Mouse (Mus musculus) ES-E14 (cell line): ENCODE results near the gene Cd47. TPM values are rescaled to one million over a fixed set of nuclear protein-coding genes. Genes with fewer than 3 reads are reported as not detected.

Experiments
- DNase-seq: peaks from one replicate; pipeline ENCODE4 v3.0.0-alpha.2; 2013; ENCODE audit warnings: low read depth, low spot score
- H3K27ac ChIP-seq: 2 replicates; pipeline ENCODE4 v1.5.1; 2012; ENCODE audit warnings: low read depth, mild to moderate bottlenecking, low read length, moderate library complexity, mixed read lengths; ENCODE audit not compliant: poor library complexity, insufficient read depth, severe bottlenecking
- H3K36me3 ChIP-seq: 2 replicates; pipeline ENCODE4 v1.6.1; 2012; ENCODE audit warnings: mild to moderate bottlenecking, low read length, moderate library complexity, mixed read lengths; ENCODE audit not compliant: control insufficient read depth, poor library complexity, insufficient read depth, severe bottlenecking
- H3K4me1 ChIP-seq, 2 experiments: fragments of 150-350 bp in 1 of 2; sonication (generic) in 1 of 2; 2 replicates each; pipeline ENCODE4 v1.6.1; 2012; ENCODE audit warnings: low read length in 2 of 2, mild to moderate bottlenecking in 1 of 2, mixed read lengths in 1 of 2; ENCODE audit not compliant: control insufficient read depth in 2 of 2, insufficient read depth in 2 of 2, poor library complexity in 1 of 2
- H3K4me3 ChIP-seq, 2 experiments: fragments of 150-350 bp in 1 of 2; sonication (generic) in 1 of 2; 2 replicates each; pipeline ENCODE4 v1.5.1; 2012; ENCODE audit warnings: low read length in 2 of 2, low read depth in 1 of 2, mild to moderate bottlenecking in 1 of 2, mixed read lengths in 1 of 2; ENCODE audit not compliant: insufficient read depth in 1 of 2, poor library complexity in 1 of 2, severe bottlenecking in 1 of 2
- H3K9ac ChIP-seq: 2 replicates; pipeline ENCODE4 v1.6.1; 2012; ENCODE audit warnings: low read depth, mild to moderate bottlenecking, low read length, mixed read lengths; ENCODE audit not compliant: poor library complexity, insufficient read depth, severe bottlenecking
- H3K9me3 ChIP-seq: fragments of 150-350 bp; sonication (generic); 2 replicates; pipeline ENCODE4 v1.6.1; 2012; ENCODE audit warnings: low read depth, mild to moderate bottlenecking, low read length; ENCODE audit not compliant: control insufficient read depth, insufficient read depth
- CHD2 ChIP-seq: IDR thresholded peaks from 2 replicates; pipeline ENCODE4 v1.6.1; 2014; ENCODE audit warnings: mild to moderate bottlenecking, low read depth, low read length, inconsistent platforms
- HCFC1 ChIP-seq: IDR thresholded peaks from 2 replicates; pipeline ENCODE4 v1.6.1; 2012; ENCODE audit warnings: low read length, inconsistent platforms, borderline replicate concordance; ENCODE audit not compliant: insufficient read depth
- MAFK ChIP-seq: IDR thresholded peaks from 2 replicates; pipeline ENCODE4 v1.6.1; 2014; ENCODE audit warnings: mild to moderate bottlenecking, low read depth, low read length, inconsistent platforms; ENCODE audit not compliant: insufficient read depth
- ZC3H11A ChIP-seq: IDR thresholded peaks from 2 replicates; pipeline ENCODE4 v1.6.1; 2012; ENCODE audit warnings: low read depth, mild to moderate bottlenecking, inconsistent platforms, low read length, borderline replicate concordance
- ZNF384 ChIP-seq: IDR thresholded peaks from 2 replicates; pipeline ENCODE4 v1.6.1; 2012; ENCODE audit warnings: low read depth, low read length, inconsistent platforms
- in situ Hi-C, 2 experiments: fragments of 600-800 bp; cut with MboI; formaldehyde crosslinking; loops; one replicate each; pipeline ENCODE4 v1.15.1; 2025; ENCODE audit warnings: low sequenced_read_pairs in 2 of 2, inconsistent platforms in 1 of 2; ENCODE audit not compliant: unreplicated experiment in 2 of 2
- total RNA-seq: library from RNA; depleted of rRNA; stranded (reverse); fragments of 300-350 nt; gene quantifications from 2 replicates; pipeline ENCODE4 v1.2.3, GENCODE M21; 2012

Cd47 gene
- total RNA-seq, 1 experiment, result 16.0 TPM

DNA sequence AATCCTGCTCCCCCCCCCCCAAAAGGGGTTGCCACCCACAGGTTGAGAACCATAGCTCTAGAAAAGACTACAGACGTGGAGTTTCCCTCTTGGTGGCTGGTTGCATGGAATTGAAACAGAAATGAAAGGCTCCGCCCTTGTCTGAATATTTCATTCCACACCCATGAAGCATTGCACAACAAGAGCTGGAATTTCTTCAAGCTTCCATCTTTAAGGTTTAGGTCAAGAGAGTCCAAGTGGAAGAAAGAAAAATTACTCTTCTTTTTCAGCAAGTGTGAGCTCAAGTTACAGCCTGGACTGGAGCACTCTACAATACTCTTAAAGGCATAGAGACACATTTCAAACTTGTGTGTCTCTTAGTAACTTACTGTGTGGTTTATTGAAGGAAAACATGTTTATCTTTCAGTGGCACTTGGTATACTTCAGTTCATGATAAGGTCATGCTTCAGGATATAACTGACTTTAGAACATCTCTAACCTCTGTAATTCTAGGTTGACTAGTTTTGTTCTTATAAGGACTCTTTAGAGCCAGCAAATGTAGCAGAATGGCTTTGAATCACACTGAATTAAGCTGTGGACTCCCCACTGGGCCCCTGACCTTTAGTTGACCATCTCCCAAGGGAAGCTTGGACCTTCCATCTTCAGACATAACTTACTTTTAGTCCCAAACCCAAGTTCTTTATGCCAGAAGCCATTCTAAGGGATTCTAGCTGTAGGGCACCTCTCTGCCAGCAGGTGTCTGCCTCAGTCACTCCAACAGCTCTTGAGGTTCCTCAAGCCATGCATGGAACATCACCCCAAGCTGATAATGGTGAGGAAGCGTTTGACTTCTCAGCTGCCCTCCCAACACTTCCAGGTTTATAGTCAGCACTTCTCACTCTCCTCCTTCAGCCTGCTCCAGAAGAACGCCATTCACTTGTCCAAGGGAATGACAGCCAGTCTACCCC is 58.8 kb downstream of the Cd47 start:
- in situ Hi-C loops, result no loop called here
- H3K9me3 ChIP-seq, result no peaks in the 10 kb centered on the region
- no peak overlapping the region for H3K27ac ChIP-seq
- H3K4me3 ChIP-seq, result no peak overlapping the region
- no peaks in the 10 kb centered on the region for H3K36me3 ChIP-seq
- H3K9ac ChIP-seq, result no peak overlapping the region
- TF ChIP-seq CHD2 (no peak), HCFC1 (no peak), MAFK (no peak), ZC3H11A (no peak), ZNF384 (no peak)
- no peak for DNase-seq
- peaks cover 0 to 4% of the 10 kb centered on the region in 2 experiments; a peak in 2 of 4 replicates for H3K4me1 ChIP-seq

DNA sequence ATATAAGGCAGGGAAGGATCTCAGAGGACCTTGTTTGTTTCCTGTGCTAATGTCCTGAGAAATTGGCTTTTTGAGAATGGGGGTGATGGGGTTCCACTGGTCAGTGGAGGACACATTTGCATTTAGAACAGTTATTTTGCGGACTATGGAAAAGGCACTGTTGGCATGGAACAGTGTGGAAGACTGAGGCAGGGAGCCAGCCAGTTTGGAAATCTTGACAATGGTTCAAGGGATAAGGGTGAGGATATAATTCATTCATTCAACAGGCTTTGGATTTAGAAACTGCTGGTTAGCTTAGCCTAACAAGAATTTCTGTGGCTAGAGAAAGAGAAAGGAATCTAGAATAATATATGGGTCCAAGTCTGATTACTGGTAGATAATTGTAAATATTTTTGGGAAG is 61.7 kb downstream of the Cd47 start:
- Histone ChIP-seq H3K4me3 (no peak overlapping the region), H3K4me1 (peaks cover 0 to 4% of the 10 kb centered on the region in 2 experiments; a peak in 1 of 4 replicates), H3K27ac (no peak overlapping the region), H3K9me3 (no peaks in the 10 kb centered on the region), H3K9ac (no peak overlapping the region), H3K36me3 (no peaks in the 10 kb centered on the region)
- DNase-seq, result no peak
- no peak for TF ChIP-seq CHD2
- TF ChIP-seq ZC3H11A, result no peak
- TF ChIP-seq ZNF384, result no peak
- TF ChIP-seq MAFK, result no peak
- no peak for TF ChIP-seq HCFC1
- in situ Hi-C loops, result no loop called here

DNA sequence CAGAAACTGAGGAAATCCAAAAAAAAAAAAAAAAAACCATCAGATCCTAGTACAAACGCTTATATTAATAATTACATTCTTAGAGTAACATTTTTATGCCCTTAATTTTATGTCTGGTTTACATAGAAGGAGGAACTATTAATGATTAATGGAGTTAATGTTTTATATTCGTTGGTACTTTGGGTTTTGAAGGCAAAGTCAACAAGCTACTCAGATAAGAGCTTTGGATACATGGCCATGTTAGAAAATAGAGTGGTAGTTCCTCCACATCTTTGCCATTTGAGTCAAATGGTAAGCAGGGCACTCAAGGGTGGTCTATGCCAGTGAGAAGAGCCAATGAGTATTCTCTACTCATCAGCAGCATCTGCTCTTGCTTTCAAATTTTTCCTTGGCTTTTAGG is 66.3 kb downstream of the Cd47 start:
- no peak for DNase-seq
- TF ChIP-seq MAFK (no peak), ZC3H11A (no peak), ZNF384 (no peak), HCFC1 (no peak), CHD2 (no peak)
- Histone ChIP-seq H3K27ac (no peak overlapping the region), H3K36me3 (no peaks in the 10 kb centered on the region), H3K9ac (no peak overlapping the region), H3K4me3 (no peak overlapping the region), H3K4me1 (peaks cover 0 to 4% of the 10 kb centered on the region in 2 experiments; a peak in 1 of 4 replicates), H3K9me3 (no peaks in the 10 kb centered on the region)
- in situ Hi-C loops, result no loop called here

DNA sequence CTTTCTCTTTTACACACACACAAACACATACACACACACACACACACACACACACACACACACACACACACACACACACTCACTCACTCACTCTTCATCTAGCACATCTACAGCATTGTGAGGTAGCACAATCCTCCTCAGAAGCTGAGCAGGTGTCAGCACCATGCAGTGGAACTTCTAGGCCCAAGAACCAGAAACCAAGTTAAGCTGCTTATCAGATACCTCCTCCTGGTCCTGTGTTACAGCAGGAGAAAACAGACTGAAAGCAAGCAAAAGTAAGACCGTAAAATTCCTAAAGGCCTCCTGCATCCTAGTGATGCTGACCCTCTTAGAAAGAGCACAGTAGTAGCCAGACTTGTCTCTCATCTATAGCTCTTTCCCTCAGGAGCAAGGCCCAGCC is 67.9 kb downstream of the Cd47 start:
- no peaks in the 10 kb centered on the region for H3K36me3 ChIP-seq
- H3K4me1 ChIP-seq, result peaks cover 0 to 2% of the 10 kb centered on the region in 2 experiments; a peak in 1 of 4 replicates
- H3K27ac ChIP-seq, result no peak overlapping the region
- no peak for TF ChIP-seq ZC3H11A
- TF ChIP-seq ZNF384, result no peak
- no peak for TF ChIP-seq CHD2
- no peak for TF ChIP-seq HCFC1
- TF ChIP-seq MAFK, result no peak
- no peaks in the 10 kb centered on the region for H3K9me3 ChIP-seq
- DNase-seq, result no peak
- in situ Hi-C loops, result no loop called here
- H3K4me3 ChIP-seq, result no peak overlapping the region
- no peak overlapping the region for H3K9ac ChIP-seq

DNA sequence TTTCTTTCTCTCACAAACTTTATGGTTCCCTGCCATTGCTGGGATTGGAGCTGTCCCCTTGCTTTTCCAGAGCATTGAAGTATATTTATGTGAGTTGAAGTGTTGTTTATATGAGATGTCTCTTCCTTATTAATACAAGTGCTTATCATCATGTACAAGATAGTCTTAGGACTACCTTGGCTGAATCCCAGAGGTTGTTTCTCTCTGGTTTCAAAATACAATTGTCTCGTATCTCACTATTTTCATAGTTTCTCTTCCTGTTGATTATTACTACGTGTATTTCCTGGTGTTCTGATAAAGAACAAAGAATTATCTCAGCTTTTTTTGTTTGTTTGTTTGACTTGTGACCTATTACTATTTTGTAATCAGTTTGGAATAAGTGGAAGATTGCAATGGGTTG is 73.6 kb downstream of the Cd47 start:
- Histone ChIP-seq H3K27ac (no peak overlapping the region), H3K9me3 (no peaks in the 10 kb centered on the region), H3K9ac (no peak overlapping the region), H3K4me3 (no peak overlapping the region), H3K36me3 (no peaks in the 10 kb centered on the region), H3K4me1 (no peaks in the 10 kb centered on the region)
- in situ Hi-C loops, result no loop called here
- DNase-seq, result no peak
- TF ChIP-seq CHD2 (no peak), HCFC1 (no peak), ZNF384 (no peak)
